Mouse (Mus musculus): ENCODE measurements at regions not wholly inside any gene's neighbourhood (a gene's known extent, or its start where the extent isn't known, plus 50 kb on each side); places are given as distances from the start of the nearest gene placed in this dataset.

DNA sequence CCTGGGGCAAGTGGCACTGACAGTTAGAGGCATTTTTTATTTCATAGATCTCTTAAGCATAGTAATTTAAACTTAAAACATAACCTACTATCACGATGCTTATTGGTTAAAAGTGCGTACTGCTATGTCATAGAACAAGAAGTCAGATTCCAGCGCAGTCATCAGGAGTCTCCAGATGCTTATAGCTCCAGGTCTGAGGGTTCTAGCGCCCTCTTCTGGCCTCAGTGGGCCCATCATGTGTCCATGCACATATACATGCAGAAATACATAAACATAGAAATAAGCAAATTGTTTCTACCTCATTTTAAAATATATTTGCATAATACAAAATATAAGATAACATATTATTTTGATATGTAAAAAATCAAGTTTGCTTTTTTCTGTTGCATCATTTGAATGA is 1002.8 kb upstream of the Adgrl2 start:
- no peak for DNase-seq (ENCODE audit: extremely low spot score in 1 of 2, low spot score in 2 of 2)
- intact Hi-C loops (cut with DNase I): no loop called here

GRCm38 (mm10) chr3:149987801-149988200 is 997.4 kb upstream of the Adgrl2 start:
- DNase-seq (ENCODE audit: extremely low spot score in 1 of 2, low spot score in 2 of 2): no peak
- intact Hi-C loops (cut with DNase I): no loop called here

DNA sequence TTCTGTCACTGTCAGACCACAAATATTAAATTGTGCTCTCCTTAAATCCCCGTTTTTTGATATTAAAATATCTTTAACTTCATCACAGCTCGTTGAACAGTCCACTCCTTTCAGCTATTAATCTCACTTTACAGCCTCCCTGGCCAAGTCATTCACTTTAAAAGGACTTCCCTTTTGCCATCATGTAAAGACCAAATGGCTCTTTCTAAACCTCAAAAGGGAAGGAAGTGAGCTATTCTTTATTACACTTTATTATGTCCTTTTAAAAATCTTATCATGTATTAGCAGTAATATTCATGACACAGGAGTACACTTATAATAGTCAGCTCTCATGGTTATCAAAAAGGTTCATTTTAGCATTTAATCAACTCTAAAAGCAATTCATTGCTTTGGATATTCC is 966.6 kb upstream of the Adgrl2 start:
- no peak for DNase-seq (ENCODE audit: extremely low spot score in 1 of 2, low spot score in 2 of 2)
- intact Hi-C loops (cut with DNase I): no loop called here

DNA sequence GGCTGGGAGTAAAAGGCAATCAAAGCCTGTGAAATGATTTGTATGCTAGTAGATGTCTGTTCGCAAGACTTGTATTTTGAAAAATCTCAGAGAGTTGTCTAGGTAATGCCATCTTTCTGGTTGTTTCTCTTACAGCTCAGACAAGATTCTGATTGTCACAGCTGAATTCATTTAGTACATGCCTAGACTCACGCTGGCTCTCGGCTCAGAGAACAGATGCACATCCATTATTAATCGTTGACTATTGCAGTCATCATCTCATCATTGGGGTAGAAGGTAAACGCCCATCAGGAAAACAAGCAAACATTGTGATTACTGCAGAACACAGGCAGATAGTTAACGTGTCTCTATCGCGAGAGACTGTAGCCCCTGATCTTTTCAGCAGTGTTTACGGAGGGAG is 945.8 kb upstream of the Adgrl2 start:
- intact Hi-C loops (cut with DNase I): no loop called here
- DNase-seq (ENCODE audit: extremely low spot score in 1 of 2, low spot score in 2 of 2): peak in 1 of 2 experiments; percentile 3

DNA sequence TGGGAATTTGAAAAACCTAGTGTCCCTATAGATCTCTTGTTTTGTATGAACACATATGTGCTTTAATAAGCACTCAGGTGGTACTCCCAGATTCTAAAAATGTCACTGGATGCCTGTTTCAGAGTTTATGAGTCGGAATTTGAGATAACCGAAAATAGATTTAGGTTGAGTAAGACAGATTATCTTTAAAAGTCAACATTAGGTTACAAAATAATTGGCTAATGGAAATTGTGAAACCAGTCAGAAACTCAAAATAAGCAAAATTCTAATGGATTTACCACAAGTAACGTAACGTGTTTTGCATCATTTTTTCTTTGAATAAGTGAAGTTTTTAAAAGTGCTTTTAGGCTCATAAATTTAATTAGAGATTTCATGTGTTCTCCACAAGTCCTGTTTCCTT is 944.5 kb upstream of the Adgrl2 start:
- DNase-seq (ENCODE audit: extremely low spot score in 1 of 2, low spot score in 2 of 2): no peak
- intact Hi-C loops (cut with DNase I): no loop called here

- DNase-seq (ENCODE audit: extremely low spot score in 1 of 2, low spot score in 2 of 2): peak in 1 of 2 experiments; percentile 16
- intact Hi-C loops (cut with DNase I): no loop called here
Observed at GRCm38 (mm10) chr3:149928456-149929360, 938.4 kb upstream of the Adgrl2 start.

GRCm38 (mm10) chr3:149920206-149920605 is 929.9 kb upstream of the Adgrl2 start:
- DNase-seq (ENCODE audit: extremely low spot score in 1 of 2, low spot score in 2 of 2): no peak
- intact Hi-C loops (cut with DNase I): no loop called here

GRCm38 (mm10) chr3:149918201-149918600 is 927.8 kb upstream of the Adgrl2 start:
- DNase-seq (ENCODE audit: extremely low spot score in 1 of 2, low spot score in 2 of 2): no peak
- intact Hi-C loops (cut with DNase I): no loop called here

- no peak for DNase-seq (ENCODE audit: extremely low spot score in 1 of 2, low spot score in 2 of 2)
- intact Hi-C loops (cut with DNase I): no loop called here
Observed at GRCm38 (mm10) chr3:149910721-149911120, 920.4 kb upstream of the Adgrl2 start.

DNA sequence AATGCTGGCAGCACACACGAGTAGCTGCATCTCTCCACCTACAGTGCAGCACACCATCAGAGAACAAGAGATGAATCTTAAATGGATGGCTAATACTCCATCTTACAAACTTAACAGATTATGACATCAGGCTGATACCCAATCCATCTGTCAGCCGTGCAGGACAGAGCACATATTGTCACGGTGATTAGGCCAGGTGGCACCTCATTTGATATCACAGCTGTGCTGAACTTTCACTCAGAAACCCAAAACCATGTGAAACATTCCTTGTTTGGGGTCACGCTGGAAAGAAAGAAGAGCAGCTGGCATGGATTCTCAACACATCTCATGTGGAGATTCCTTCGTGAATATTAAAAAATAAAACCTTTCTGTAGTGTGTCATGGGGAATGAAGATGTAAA is 911.4 kb upstream of the Adgrl2 start:
- DNase-seq (ENCODE audit: extremely low spot score in 1 of 2, low spot score in 2 of 2): no peak
- intact Hi-C loops (cut with DNase I): no loop called here

- intact Hi-C loops (cut with DNase I): no loop called here
- no peak for DNase-seq (ENCODE audit: extremely low spot score in 1 of 2, low spot score in 2 of 2)
Observed at GRCm38 (mm10) chr3:149876553-149876952, 886.2 kb upstream of the Adgrl2 start.

DNA sequence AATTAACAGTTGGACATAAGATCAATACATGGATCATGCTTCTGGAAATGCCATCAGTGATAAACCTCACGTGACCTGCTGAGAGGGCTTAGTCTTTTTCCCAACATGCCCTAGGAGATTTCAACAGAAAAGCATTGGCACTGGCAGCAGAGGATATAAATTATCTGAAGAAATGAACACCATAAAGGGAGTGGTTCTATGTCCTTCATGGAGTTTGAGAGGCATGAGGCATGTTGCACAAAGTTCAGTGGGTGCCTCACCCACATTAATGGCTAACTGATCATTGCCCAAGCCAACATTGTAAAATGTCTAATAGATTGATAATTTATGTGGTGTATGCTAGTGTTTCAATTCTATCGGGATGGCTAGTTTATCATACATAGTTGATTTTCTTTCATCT is 875.6 kb upstream of the Adgrl2 start:
- intact Hi-C loops (cut with DNase I): no loop called here
- DNase-seq (ENCODE audit: extremely low spot score in 1 of 2, low spot score in 2 of 2): no peak

- intact Hi-C loops (cut with DNase I): no loop called here
- no peak for DNase-seq (ENCODE audit: extremely low spot score in 1 of 2, low spot score in 2 of 2)
Observed at GRCm38 (mm10) chr3:149846941-149847539, 856.7 kb upstream of the Adgrl2 start.

GRCm38 (mm10) chr3:149845826-149846486 is 855.6 kb upstream of the Adgrl2 start:
- intact Hi-C loops (cut with DNase I): no loop called here

DNA sequence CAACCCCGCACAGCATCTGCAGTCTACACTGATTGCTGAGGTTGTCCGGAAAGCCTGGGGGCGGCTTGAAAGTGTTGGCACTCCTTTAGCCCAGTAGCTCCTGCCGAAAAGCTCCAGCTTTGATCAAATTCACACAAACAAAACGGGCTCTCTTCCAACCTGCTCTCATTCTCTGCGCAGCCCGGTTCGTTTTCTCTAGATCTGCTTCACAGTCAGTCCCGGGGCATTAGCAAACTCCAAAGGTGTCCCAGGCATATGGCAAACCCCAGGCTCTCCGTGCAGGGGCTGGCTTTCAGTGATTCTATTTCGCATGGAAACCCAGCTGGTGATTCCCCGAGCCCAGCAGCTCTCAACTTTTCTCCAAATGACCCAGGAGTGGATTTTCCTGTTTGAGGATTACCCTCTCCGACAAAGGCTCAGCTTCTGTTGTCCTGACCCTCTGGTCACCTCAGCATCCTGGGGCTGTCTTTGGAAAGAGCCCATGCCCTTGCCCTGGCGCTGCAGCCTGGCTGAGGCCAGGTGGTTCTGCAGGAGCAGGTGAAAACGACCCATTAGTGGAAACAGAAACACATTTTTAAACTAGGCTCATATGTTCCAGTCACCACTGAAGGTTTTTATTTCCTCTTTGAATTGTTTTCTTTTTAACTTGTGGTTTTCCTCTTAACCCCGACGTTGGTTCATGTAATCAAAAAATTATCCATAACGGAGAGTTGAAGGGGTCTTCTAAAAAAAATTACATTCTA is 854.9 kb upstream of the Adgrl2 start:
- DNase-seq (ENCODE audit: extremely low spot score in 1 of 2, low spot score in 2 of 2): peak in 1 of 2 experiments; percentile 21
- intact Hi-C loops (cut with DNase I): no loop called here

More at GRCm38 (mm10) chr3:149845826-149846486, 855.6 kb upstream of the Adgrl2 start:
- DNase-seq (ENCODE audit: extremely low spot score in 1 of 2, low spot score in 2 of 2): no peak

DNA sequence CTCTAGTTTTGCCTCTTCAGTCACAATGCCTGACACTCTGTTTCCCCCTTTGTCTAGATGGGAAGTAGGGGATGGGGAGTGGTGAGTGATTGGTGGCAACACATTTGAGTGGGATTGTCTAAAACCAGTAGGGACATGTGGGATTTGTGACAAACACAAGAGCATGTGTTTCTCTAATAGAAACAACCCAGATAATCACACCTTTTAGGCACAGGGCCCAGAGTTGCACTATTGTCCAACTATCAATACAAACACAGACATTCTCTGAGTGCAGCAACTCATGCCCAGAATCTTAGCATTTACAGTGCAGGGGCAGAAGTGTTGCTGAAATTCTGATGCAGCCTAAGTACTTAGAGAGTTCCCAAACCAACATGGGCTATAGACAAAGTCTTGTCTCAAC is 847.6 kb upstream of the Adgrl2 start:
- intact Hi-C loops (cut with DNase I): no loop called here

DNA sequence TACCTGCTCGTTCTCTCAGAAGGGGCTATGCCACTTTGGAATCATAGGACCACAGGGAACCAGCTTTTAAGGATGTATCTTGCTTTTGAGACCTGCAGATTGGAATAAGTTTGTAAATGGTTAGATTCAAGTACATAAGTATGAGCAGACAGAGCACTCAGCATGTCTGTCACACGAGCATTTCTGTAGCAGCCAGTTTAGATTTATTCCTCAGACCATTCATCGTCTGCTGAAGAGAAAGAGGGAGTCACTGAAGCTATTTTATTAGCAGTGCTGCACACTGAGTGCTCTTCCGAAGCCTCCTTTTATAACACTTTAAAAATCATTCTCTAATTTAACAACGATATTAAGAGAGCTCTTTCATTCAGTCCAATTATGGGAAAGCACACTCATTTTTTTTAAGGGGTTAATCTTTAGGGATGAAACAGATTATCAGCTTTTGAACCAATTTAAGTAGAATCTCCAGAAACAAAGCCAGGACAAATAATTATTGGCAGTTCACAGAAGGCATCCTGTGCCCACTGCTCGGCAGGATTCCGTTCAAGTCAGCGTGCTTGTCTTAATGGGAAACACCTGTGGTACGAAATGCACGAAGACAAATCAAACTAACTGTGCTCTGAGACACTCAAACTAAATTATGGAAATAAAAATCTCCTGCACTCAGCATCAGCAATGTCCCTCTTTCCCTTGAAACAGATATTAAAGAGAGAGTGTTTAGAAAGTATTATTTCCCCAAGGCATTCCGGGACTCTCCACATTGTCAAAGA is 846.3 kb upstream of the Adgrl2 start:
- DNase-seq (ENCODE audit: extremely low spot score in 1 of 2, low spot score in 2 of 2): no peak
- intact Hi-C loops (cut with DNase I): no loop called here

More for the DNA sequence above, 847.6 kb upstream of the Adgrl2 start:
- no peak for DNase-seq (ENCODE audit: extremely low spot score in 1 of 2, low spot score in 2 of 2)

- intact Hi-C loops (cut with DNase I): no loop called here
- no peak for DNase-seq (ENCODE audit: extremely low spot score in 1 of 2, low spot score in 2 of 2)
Observed at GRCm38 (mm10) chr3:149827181-149827580, 836.8 kb upstream of the Adgrl2 start.
